Mouse (Mus musculus) liver, adult 2 months (tissue): ENCODE results near the gene Dnal1.

ENCODE experiments used
- CTCF ChIP-seq: fragments of 200-500 bp; IDR thresholded peaks from 2 replicates; pipeline ENCODE4 v1.5.1; 2011; ENCODE audit warnings: low read depth, low read length, control low read depth
- POLR2A ChIP-seq: fragments of 200-500 bp; IDR thresholded peaks from 2 replicates; pipeline ENCODE4 v1.6.1; 2011; ENCODE audit warnings: low read length, control low read depth; ENCODE audit not compliant: insufficient read depth; ENCODE audit errors: extremely low read depth

GRCm38 (mm10) chr12:84180701-84181435, 66.7 kb downstream of the Dnal1 start:
- TF ChIP-seq CTCF = no peak
- no peak for TF ChIP-seq POLR2A
